Mouse (Mus musculus) stomach, embryonic 15.5 days (tissue): ENCODE results near the gene Lhb. TPM values are rescaled to one million over a fixed set of nuclear protein-coding genes. Genes with fewer than 3 reads are reported as not detected.

Experiments
- ATAC-seq: fragments of 200-750 bp; cut with Nextera tagmentation; 2 replicates; pipeline ENCODE4 v1.8.0; 2017; ENCODE audit warnings: low read depth, moderate number of reproducible peaks, moderate TSS enrichment; ENCODE audit not compliant: insufficient read depth, low FRiP score
- H3K27ac ChIP-seq: fragments of 300-500 bp; sonication (generic); 2 replicates; pipeline ENCODE4 v1.5.1; 2015; ENCODE audit warnings: mild to moderate bottlenecking, inconsistent platforms
- H3K27me3 ChIP-seq: fragments of 300-500 bp; sonication (generic); replicated peaks from 2 replicates; pipeline ENCODE4 v1.6.1; 2015; ENCODE audit warnings: inconsistent platforms
- H3K36me3 ChIP-seq: fragments of 300-500 bp; sonication (generic); 2 replicates; pipeline ENCODE4 v1.6.1; 2015; ENCODE audit warnings: inconsistent platforms
- H3K4me1 ChIP-seq: fragments of 300-500 bp; sonication (generic); 2 replicates; pipeline ENCODE4 v1.6.1; 2015; ENCODE audit warnings: inconsistent platforms
- H3K4me2 ChIP-seq: fragments of 300-500 bp; sonication (generic); 2 replicates; pipeline ENCODE4 v1.6.1; 2015; ENCODE audit warnings: mild to moderate bottlenecking, inconsistent platforms
- H3K4me3 ChIP-seq: fragments of 300-500 bp; sonication (generic); replicated peaks from 2 replicates; pipeline ENCODE4 v1.5.1; 2015; ENCODE audit warnings: inconsistent platforms
- H3K9ac ChIP-seq: fragments of 300-500 bp; sonication (generic); 2 replicates; pipeline ENCODE4 v1.6.1; 2015; ENCODE audit warnings: inconsistent platforms
- H3K9me3 ChIP-seq: fragments of 300-500 bp; sonication (generic); 2 replicates; pipeline ENCODE4 v1.6.1; 2016; ENCODE audit warnings: inconsistent platforms
- WGBS: fragments of 180-500 bp; shearing (Covaris S2); methylation state at CpG from one replicate; pipeline ENCODE4 v1.1.7; 2015; 5-methylcytosine and 5-hydroxymethylcytosine counted together
- polyA plus RNA-seq: library from polyadenylated mRNA; unstranded; fragments of >200 nt; fragmentation: Nextera tagmentation; extraction: Ambion mirVana; gene quantifications from 2 replicates; pipeline ENCODE4 v1.2.1, GENCODE M21; 2015

The Lhb gene
- polyA plus RNA-seq, 1 experiment from 2014 or later, result not detected

GRCm38 (mm10) chr7:45415636-45416035 is 5.0 kb upstream of the Lhb start:
- H3K27ac ChIP-seq, result no peak overlapping the region
- no peak for ATAC-seq
- H3K36me3 ChIP-seq, result no peaks in the 10 kb centered on the region
- H3K27me3 ChIP-seq, result peaks cover 65% of the 10 kb centered on the region
- no peaks in the 10 kb centered on the region for H3K9me3 ChIP-seq
- peak overlapping the region; percentile 39 for H3K4me2 ChIP-seq
- peak overlapping the region; percentile 12; the same call in 1 of the 2 replicates for H3K4me3 ChIP-seq
- WGBS, result 26% methylated on average over 37 of the region's 37 CpGs
- H3K4me1 ChIP-seq, result peaks cover 42% of the 10 kb centered on the region
- no peak overlapping the region for H3K9ac ChIP-seq

GRCm38 (mm10) chr7:45417962-45418492 is 2.6 kb upstream of the Lhb start:
- no peak for ATAC-seq
- Histone ChIP-seq H3K4me3 (no peak overlapping the region), H3K36me3 (peaks cover 17% of the 10 kb centered on the region), H3K4me1 (peaks cover 41% of the 10 kb centered on the region), H3K4me2 (peak overlapping the region; percentile 1; the same call in 1 of the 2 replicates), H3K27me3 (peaks cover 49% of the 10 kb centered on the region), H3K9ac (no peak overlapping the region), H3K9me3 (no peaks in the 10 kb centered on the region), H3K27ac (no peak overlapping the region)
- 8% methylated on average over 13 of the region's 13 CpGs for WGBS

- H3K4me3 ChIP-seq, result no peak overlapping the region
- H3K27me3 ChIP-seq, result peaks cover 32% of the 10 kb centered on the region
- H3K4me2 ChIP-seq, result no peak overlapping the region
- no peak overlapping the region for H3K9ac ChIP-seq
- WGBS, result 14% methylated on average over 27 of the region's 27 CpGs
- H3K4me1 ChIP-seq, result peaks cover 22% of the 10 kb centered on the region
- no peaks in the 10 kb centered on the region for H3K9me3 ChIP-seq
- H3K27ac ChIP-seq, result no peak overlapping the region
- peaks cover 36% of the 10 kb centered on the region for H3K36me3 ChIP-seq
- ATAC-seq, result 0 out of 2 replicates have a peak, but pooled peaks have one; percentile 16
Observed at GRCm38 (mm10) chr7:45419859-45420614, 583 bp upstream of the Lhb start.

GRCm38 (mm10) chr7:45421194-45421593 is 574 bp downstream of the Lhb start:
- H3K27me3 ChIP-seq, result peaks cover 21% of the 10 kb centered on the region
- H3K4me1 ChIP-seq, result peaks cover 14% of the 10 kb centered on the region
- H3K27ac ChIP-seq, result no peak overlapping the region

GRCm38 (mm10) chr7:45426556-45426955 is 5.9 kb downstream of the Lhb start:
- Histone ChIP-seq H3K27me3 (no peaks in the 10 kb centered on the region), H3K4me3 (no peak overlapping the region), H3K4me1 (no peaks in the 10 kb centered on the region), H3K9me3 (no peaks in the 10 kb centered on the region), H3K27ac (no peak overlapping the region), H3K36me3 (peaks cover 66% of the 10 kb centered on the region), H3K4me2 (no peak overlapping the region), H3K9ac (no peak overlapping the region)
- no peak for ATAC-seq
- 88% methylated on average over 8 of the region's 8 CpGs for WGBS

More at GRCm38 (mm10) chr7:45421194-45421593, 574 bp downstream of the Lhb start:
- peaks cover 42% of the 10 kb centered on the region for H3K36me3 ChIP-seq
- H3K4me2 ChIP-seq, result no peak overlapping the region
- H3K4me3 ChIP-seq, result no peak overlapping the region
- no peak overlapping the region for H3K9ac ChIP-seq
- H3K9me3 ChIP-seq, result no peaks in the 10 kb centered on the region
- ATAC-seq, result no peak
- WGBS, result 87% methylated on average over 14 of the region's 14 CpGs

- Histone ChIP-seq H3K27ac (peak overlapping the region; percentile 89), H3K4me3 (peak overlapping the region; percentile 89), H3K9me3 (no peaks in the 10 kb centered on the region), H3K27me3 (no peaks in the 10 kb centered on the region), H3K4me1 (peaks cover 39% of the 10 kb centered on the region), H3K9ac (peak overlapping the region; percentile 85), H3K4me2 (peak overlapping the region; percentile 85), H3K36me3 (peaks cover 20% of the 10 kb centered on the region)
- ATAC-seq, result no peak
- 2% methylated on average over 7 of the region's 7 CpGs for WGBS
Observed at GRCm38 (mm10) chr7:45433835-45434202, 13.2 kb downstream of the Lhb start.

- Histone ChIP-seq H3K4me3 (peak within 1 kb of the TSS; percentile 89), H3K4me2 (peak within 1 kb of the TSS; percentile 85), H3K27me3 (no peaks in the 10 kb centered on the region), H3K9ac (peak within 1 kb of the TSS; percentile 85), H3K9me3 (no peaks in the 10 kb centered on the region), H3K4me1 (peaks cover 39% of the 10 kb centered on the region), H3K27ac (peak within 1 kb of the TSS; percentile 89), H3K36me3 (peaks cover 16% of the 10 kb centered on the region)
- ATAC-seq, result peak; percentile 97
- under 1% methylated on average over 45 of the region's 45 CpGs for WGBS
Observed at GRCm38 (mm10) chr7:45434203-45435015, 13.8 kb downstream of the Lhb start, which contains the start of gene Gys1. Gys1 (plus strand) TSS chr7:45434844.

- H3K4me2 ChIP-seq, result peak overlapping the region; percentile 73
- H3K27me3 ChIP-seq, result no peaks in the 10 kb centered on the region
- peak overlapping the region; percentile 79 for H3K9ac ChIP-seq
- ATAC-seq, result no peak
- 2% methylated on average over 16 of the region's 16 CpGs for WGBS
- peaks cover 19% of the 10 kb centered on the region for H3K36me3 ChIP-seq
- peak overlapping the region; percentile 89 for H3K4me3 ChIP-seq
- peaks cover 39% of the 10 kb centered on the region for H3K4me1 ChIP-seq
- peak overlapping the region; percentile 74 for H3K27ac ChIP-seq
- H3K9me3 ChIP-seq, result no peaks in the 10 kb centered on the region
Observed at GRCm38 (mm10) chr7:45435038-45435437, 14.4 kb downstream of the Lhb start.

- peaks cover 13% of the 10 kb centered on the region; the same call in 1 of the 2 replicates for H3K36me3 ChIP-seq
- H3K9me3 ChIP-seq, result no peaks in the 10 kb centered on the region
- H3K9ac ChIP-seq, result no peak overlapping the region
- H3K4me3 ChIP-seq, result no peak overlapping the region
- H3K4me1 ChIP-seq, result peaks cover 39% of the 10 kb centered on the region
- no peaks in the 10 kb centered on the region for H3K27me3 ChIP-seq
- 89% methylated on average over 5 of the region's 5 CpGs for WGBS
- H3K4me2 ChIP-seq, result 0 out of 2 replicates have a peak overlapping the region, but pooled peaks have one; percentile 15
- no peak for ATAC-seq
- H3K27ac ChIP-seq, result no peak overlapping the region
Observed at GRCm38 (mm10) chr7:45436444-45436843, 15.8 kb downstream of the Lhb start.

- 42% methylated on average over 6 of the region's 6 CpGs for WGBS
- H3K9ac ChIP-seq, result no peak overlapping the region
- no peak for ATAC-seq
- H3K4me3 ChIP-seq, result no peak overlapping the region
- H3K4me1 ChIP-seq, result peaks cover 39% of the 10 kb centered on the region
- H3K9me3 ChIP-seq, result no peaks in the 10 kb centered on the region
- H3K4me2 ChIP-seq, result no peak overlapping the region
- no peak overlapping the region for H3K27ac ChIP-seq
- peaks cover 10% of the 10 kb centered on the region; the same call in 1 of the 2 replicates for H3K36me3 ChIP-seq
- H3K27me3 ChIP-seq, result no peaks in the 10 kb centered on the region
Observed at GRCm38 (mm10) chr7:45437046-45437445, 16.4 kb downstream of the Lhb start.

- H3K4me3 ChIP-seq, result no peak within 1 kb of the TSS
- H3K9ac ChIP-seq, result no peak within 1 kb of the TSS
Observed at GRCm38 (mm10) chr7:45437521-45438276, 17.1 kb downstream of the Lhb start, which contains the start of gene Ruvbl2. Ruvbl2 (minus strand) TSS chr7:45438096.

More at GRCm38 (mm10) chr7:45437521-45438276, 17.1 kb downstream of the Lhb start, which contains the start of gene Ruvbl2:
- Histone ChIP-seq H3K4me1 (peaks cover 37% of the 10 kb centered on the region), H3K27ac (no peak within 1 kb of the TSS), H3K9me3 (no peaks in the 10 kb centered on the region), H3K4me2 (peak within 1 kb of the TSS; percentile 21), H3K36me3 (peaks cover 10% of the 10 kb centered on the region; the same call in 1 of the 2 replicates), H3K27me3 (no peaks in the 10 kb centered on the region)
- WGBS, result 28% methylated on average over 19 of the region's 19 CpGs
- ATAC-seq, result no peak
